Mouse (Mus musculus) neural tube, postnatal 0 days (tissue): ENCODE measurements around the gene Gstm7. TPM values are rescaled to one million over a fixed set of nuclear protein-coding genes. Genes with fewer than 3 reads are reported as not detected.

ENCODE experiments used
- polyA plus RNA-seq: library from polyadenylated mRNA; unstranded; fragments of >200 nt; fragmentation: Nextera tagmentation; extraction: Ambion mirVana; gene quantifications from 2 replicates; pipeline ENCODE4 v1.2.1, GENCODE M21; 2015

The Gstm7 gene
- 35.9 and 41.4 TPM in 2 replicates for polyA plus RNA-seq

DNA sequence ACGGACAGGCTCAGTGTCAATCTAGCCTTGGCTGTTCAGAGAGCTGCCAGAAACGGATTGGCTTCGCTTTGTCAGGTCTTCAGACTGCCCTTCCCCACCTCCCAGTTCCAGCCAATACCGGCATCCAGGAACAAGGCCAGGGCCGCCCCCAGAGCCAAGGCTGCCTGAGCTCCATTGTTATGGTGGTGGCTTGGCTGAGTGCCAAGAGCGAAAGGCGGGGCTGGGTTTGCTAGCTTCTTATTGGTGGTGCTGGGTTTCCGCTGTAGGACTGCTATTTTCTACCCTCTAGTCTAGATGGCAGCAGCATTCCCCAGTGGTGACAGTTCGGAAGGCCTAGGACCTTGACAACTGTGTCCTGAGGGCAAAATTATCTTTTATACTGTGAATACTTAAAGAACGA lies at the start of gene Gstm7:
Gstm7 (minus strand) TSS at position 148 of the 400 bp plus-strand sequence.

DNA sequence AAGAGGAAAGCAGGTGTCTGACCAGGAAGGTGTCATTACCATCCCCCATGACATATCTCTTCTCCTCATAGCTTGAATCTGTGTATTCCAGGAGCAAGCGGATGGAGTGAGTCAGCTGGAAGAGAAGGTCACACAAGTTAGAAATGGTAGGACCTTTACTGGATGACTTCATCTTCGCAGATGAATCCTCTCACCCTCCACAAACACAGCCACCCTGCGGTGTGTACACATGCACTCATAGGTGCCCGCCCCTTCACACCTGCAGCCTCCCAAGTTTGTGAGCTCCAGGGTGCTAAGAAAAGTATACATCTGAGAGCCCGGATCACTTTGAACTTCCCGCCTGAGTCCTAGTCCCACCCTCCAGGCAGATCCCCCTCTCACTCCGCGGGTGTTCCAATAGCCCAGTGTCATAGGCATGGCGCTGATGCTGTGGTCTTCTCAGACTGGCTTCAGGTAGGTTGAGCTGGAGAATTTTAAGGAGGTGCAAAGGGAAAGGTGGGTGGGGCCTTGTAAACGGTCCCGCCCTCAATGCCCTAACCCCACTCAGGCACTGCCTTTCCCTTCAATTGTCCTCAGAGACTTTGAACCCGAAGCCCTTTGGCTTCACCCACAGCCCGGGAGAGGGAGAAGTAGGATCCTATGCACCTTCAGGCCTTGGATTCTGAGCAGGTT lies 37.2 kb upstream of the Gstm7 start, which contains the start of gene Gstm3:
Gstm3 (minus strand) TSS at position 560 of the 672 bp plus-strand sequence.

DNA sequence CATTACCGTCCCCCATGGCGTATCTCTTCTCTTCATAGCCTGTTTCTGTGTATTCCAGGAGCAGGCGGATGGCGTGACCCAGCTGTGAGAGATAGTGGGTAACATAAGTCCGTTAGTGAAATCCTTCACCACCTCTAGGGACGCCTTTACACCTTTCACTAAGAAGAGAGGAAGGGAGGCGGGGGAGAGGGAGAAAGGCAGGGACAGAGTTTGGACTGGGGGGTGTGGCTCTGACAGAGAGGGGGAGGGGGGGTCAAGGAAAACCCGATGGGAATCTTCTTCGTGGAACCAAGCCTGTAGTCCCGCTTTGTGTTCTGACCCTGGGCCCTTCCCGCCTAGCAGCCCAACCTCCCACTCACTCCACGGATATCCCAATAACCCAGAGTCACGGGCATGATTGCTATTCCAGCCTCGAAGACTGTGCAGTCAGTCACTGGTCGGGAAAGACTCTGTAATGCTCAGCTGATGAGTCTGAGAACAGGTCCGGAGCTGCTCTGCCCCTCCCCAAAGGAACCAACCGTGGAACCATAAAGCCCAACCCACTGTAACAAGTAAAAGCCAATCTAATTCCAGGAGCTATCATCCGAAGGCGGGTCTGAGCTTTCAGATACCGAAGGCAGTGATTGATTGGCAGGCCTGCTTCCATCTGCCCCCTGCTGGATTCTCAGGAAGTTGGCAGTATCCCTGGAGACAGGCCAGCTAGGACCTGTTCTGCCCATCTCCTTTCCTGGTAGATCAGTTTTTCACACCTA lies 11.8 kb upstream of the Gstm7 start, which contains the start of gene Gstm6:
Gstm6 (minus strand) TSS at position 511 of the 752 bp plus-strand sequence.

DNA sequence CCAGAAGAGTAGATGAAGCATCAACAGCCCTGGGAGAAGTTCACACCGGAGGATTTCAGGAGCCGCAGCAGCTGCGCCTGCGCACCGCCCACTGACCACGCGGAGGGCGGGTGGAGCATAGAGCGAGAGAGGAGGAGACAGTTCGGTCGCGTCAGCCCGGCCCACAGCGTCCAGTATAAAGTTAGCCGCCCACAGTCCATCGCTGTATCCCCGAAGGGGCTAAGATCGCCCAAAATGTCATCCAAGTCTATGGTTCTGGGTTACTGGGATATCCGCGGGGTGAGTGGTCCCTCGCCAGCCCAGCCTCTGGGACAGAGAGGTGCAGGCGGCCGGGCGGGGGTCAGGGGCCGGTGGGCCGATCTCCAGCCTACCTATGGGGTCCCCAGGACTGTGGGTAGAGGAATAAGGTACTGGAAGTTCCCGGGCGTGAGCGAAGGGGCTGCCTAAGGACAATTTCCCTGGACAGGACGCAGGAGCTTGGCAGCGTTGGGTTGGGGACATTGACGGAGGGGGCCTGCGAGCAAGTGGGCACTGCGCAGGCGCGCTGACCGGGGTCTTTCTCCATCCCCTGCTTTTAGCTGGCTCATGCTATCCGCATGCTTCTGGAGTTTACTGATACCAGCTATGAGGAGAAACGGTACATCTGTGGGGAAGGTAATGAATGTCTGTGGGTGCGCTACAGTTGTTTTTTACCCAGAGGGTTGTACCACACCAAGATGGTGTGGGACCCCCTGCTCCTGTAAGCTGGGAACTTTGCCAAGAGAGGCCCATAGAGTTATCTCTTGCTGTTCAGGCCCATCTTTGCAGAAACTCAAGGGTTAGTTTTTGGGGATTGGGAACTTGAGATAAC lies 35.7 kb downstream of the Gstm7 start, which contains the start of gene Gstm5:
Gstm5 (plus strand) TSS at position 102 of the 850 bp plus-strand sequence.

DNA sequence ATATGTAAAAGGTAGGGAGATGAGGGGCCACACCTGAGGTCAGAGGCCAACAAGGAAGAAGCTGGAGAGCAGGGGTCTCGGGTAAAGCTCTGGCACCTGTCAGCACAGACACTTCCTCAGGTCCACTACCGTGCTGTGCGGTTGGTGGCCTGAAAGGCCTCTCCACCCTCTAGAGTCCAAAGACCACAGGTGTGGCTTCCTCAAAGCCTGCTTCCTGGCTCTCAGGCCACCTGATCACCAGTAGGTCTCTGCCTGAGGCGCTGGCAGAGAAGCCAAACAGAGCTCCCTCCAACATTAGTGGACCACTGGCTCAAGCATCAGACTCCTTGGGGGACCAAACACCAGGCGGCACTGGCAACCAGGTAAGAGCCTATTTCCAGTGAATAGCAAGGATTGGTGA lies 54.6 kb downstream of the Gstm7 start, which contains the start of gene Eps8l3:
Eps8l3 (plus strand) TSS at position 225 of the 400 bp plus-strand sequence.

Other genes starting within 250 kb of the Gstm7 start
- gene Ahcyl1, start 235.3 kb downstream of the Gstm7 start, polyA plus RNA-seq, result 153 and 158 TPM in 2 replicates
- gene Csf1, start 171.3 kb downstream of the Gstm7 start, polyA plus RNA-seq, result 11.9 and 14.0 TPM in 2 replicates
- not detected in 2 replicates for gene Eps8l3, start 54.6 kb downstream of the Gstm7 start, polyA plus RNA-seq
- gene Gstm5, start 36.0 kb downstream of the Gstm7 start, polyA plus RNA-seq, result 376 and 412 TPM in 2 replicates
- gene Gstm6, start 11.9 kb upstream of the Gstm7 start, polyA plus RNA-seq, result 13.3 and 16.4 TPM in 2 replicates
- not detected in 2 replicates for gene Gstm3, start 37.5 kb upstream of the Gstm7 start, polyA plus RNA-seq
- 12.0 and 19.7 TPM in 2 replicates for gene Gstm2, start 54.6 kb upstream of the Gstm7 start, polyA plus RNA-seq
- gene Gstm1, start 86.2 kb upstream of the Gstm7 start, polyA plus RNA-seq, result 540 and 612 TPM in 2 replicates
- gene Gstm4, start 113.1 kb upstream of the Gstm7 start, polyA plus RNA-seq, result 24.6 and 24.8 TPM in 2 replicates
- 46.4 and 51.5 TPM in 2 replicates for gene Ampd2, start 154.8 kb upstream of the Gstm7 start, polyA plus RNA-seq
- gene Gnat2, start 161.0 kb upstream of the Gstm7 start, polyA plus RNA-seq, result 0.09 TPM in 1 of 2 replicates, not detected in the other
- gene Gnai3, start 214.3 kb upstream of the Gstm7 start, polyA plus RNA-seq, result 74.5 and 76.0 TPM in 2 replicates
- gene Gpr61, start 223.1 kb upstream of the Gstm7 start, polyA plus RNA-seq, result 8.6 TPM in 2 replicates